Mouse (Mus musculus): ENCODE measurements at regions not wholly inside any gene's neighbourhood (a gene's known extent, or its start where the extent isn't known, plus 50 kb on each side); places are given as distances from the start of the nearest gene placed in this dataset.

DNA sequence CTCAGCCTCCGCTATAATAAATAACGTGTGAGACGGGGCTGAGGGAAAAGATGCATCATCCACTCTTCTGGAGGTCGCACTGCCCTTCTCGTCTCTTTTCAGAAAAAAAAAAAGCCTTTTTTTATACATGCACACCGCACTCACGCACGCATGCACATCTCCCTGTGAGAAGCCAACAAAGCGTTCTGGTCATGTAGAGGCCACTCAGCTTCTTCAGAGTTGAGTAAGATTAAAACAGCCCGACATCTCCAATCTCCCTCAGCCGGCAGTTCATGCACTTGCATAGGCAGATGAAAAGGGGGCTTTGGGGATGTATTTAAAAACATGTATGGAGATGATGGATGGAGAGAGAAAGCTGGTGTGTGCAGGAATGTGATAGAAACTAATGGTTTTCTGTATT, 298.8 kb upstream of the Zfp462 start:
- TF ChIP-seq CTCF (conservative IDR thresholded peaks at IDR 0.05; ENCODE audit: insufficient read depth, insufficient read length, low read depth, low read length) (no peak), POLR2A (IDR thresholded peaks at IDR 0.05; ENCODE audit: low read depth, low read length) (no peak)

Data from kidney, adult 2 months (tissue).